Mouse (Mus musculus) layer of hippocampus, adult 11-12 months (tissue): ENCODE measurements around the gene Slc17a6.

Experiments used
- DNase-seq: peaks from one replicate; pipeline ENCODE4 v3.0.0; 2022; ENCODE audit warnings: low spot score

The Slc17a6 gene

DNA sequence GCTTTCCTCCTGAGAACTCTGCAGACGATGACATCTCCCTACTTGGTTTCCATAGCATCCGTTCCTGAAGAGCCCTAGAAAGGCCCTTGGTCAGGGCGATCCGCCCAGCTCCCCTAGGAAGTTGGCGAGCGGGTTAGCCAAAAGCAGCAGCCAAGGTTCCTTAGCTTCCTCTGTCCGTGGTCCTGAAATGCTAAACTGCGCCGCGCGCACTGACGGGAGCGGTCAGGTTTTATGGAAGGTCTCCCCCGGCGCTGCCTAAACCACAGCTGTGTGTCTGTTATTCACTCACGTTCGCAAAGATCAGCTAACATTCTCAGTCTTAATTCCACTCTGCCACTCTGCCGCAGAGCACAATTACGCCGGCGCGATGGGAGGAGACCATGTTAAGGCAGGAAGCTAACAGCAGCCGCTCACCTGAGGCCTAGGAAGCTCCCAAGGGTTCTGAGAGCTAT lies at the start of gene Slc17a6:
Gene Slc17a6 (plus strand): TSS at position 313 of the 452 bp plus-strand sequence.
- peak; percentile 32 for DNase-seq

DNA sequence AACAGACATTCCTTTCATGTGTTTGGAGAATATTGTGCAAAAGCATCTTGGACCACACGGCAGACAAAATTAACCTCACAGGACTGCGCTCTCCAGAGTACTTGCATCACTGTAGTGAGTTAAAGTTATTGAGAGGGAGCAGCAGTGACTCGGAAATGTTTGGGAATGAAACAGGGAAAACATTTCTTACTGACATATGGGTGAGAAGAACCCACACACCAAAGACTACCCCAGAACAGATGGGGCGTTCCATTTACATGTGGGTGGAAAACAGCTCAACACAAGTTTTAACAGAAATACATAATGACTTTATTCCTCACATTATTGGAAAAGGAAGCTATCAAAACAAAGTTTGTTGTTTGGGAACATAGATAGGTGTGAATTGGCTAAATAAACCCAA lies 21.8 kb upstream of the Slc17a6 start:
- DNase-seq: peak; percentile 36

DNA sequence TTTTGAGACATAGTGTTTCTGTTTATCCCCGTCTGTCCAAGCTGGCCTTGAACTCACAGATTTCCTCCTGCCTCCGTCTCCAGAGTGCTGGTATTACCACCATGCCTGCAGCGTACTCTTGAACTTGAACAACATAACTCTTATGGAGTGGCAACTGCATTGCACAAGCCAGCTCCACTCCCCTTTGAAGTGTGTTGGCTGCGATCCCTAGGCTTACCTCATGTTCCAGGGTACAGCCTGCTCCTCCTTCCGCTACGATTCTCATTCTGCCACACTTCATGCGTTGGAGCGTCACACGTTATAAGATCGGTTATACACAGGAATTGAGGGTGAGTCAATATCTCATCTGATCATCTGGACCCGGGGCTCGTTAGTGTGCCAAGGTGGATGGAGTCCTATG lies 18.1 kb upstream of the Slc17a6 start:
- no peak for DNase-seq

DNA sequence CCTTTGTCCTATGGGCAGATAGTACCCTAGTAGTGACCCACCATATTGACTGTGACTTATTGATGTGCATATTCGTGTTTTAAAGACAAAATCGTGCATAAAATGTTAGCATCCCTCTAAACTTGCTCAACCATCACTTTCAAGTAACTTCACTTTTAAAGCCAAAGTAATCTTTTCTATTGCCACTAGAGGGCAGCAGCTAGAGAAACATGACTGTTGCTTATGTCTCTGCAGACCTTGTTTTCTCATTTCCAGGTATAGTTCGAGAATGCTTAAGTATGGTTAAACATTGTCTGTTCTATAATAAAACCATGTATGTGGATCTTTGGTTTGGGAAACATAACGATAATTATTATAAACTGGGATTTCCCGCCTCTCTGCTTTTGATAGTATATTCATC lies 7.4 kb upstream of the Slc17a6 start:
- DNase-seq: no peak

DNA sequence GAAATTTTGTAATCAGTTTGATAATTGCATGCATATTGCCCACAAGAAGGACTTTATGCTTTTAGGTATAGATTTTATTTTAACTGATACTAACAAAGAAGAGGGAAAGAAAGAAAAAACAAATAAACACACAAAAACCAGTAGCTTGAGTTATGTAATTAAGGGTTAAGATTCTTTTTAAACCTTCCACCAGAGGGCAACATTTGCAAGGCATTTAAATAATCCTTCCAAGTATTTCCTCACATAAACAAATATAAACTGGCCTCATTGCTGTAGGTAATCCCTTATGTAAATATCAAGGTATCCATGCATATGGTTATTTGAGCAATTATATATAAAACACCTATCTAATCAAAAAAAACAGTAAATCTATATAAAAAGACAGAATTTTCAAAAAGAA lies 3.9 kb upstream of the Slc17a6 start:
- no peak for DNase-seq

DNA sequence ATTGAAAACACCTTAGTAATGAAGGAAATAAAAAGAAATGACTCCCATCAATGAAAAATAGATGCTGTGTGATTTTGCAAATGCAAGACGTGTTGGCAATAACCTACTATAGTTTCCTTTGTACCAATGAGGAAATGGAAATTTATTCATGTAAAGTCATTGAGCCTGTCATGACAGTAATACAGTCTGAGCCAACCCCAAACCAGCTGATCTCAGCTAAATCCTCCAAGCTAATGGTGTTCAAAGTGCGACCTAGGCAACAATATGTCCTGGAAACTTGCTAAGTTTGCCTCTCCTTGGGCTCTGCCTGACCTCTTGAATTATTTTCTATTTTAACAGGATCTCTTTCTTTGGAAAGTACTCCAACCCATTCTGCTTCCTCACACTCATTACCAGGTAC lies 3.4 kb upstream of the Slc17a6 start:
- DNase-seq: no peak

DNA sequence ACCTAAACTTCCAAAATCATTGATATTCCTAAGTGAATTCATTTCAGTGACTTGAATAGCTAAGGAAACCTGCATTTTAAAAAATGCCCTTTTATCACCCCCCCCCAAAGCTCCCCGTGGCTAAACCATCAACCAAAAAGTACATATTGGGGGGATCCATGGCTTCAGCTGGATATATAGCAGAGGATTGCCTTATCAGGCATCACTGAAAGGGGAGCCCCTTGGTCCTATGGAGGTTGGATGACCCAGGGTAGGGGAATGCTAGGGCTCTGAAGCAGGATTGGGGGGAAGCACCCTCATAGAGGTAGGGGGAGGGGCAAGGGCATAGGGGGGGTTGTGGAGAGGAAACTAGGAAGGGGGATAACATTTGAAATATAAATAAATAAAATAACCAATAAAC lies 1.8 kb upstream of the Slc17a6 start:
- no peak for DNase-seq

DNA sequence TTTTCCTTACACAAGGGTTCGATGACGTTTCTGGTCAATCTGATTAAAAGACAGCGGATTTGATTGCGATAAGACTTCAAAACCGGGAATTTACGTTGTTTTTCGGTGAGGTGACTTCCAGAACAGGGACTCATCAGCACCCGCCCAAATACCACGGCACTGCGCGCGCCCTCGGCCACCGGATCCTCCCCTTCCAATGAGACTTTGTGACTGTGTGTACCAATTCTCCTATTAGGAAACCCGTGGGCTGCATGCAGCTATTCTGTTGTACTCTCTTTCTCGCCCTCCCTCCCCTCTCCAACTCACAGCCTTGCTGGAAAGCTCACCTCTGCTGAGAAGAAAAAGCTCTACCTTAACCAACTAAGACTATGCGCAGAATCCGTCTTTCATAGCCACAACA lies 390 bp downstream of the Slc17a6 start:
- no peak for DNase-seq

DNA sequence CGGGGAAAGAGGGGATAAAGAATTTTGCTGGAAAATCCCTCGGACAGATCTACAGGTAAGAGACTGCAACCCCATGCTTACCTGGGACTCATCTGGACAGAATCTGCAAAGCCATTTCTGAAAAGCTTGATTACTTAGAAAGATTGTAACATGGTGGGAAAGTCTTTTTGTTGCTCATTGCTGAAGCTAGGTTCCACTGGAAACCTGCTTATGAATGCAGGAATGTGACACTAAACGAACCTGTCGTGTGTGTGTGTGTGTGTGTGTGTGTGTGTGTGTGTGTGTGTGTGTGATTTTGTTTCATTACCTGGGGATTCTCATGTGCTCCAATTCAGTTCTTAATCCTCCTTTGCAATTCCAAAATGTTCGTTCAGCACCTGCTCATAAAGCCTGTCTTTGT lies 860 bp downstream of the Slc17a6 start:
- DNase-seq: no peak

DNA sequence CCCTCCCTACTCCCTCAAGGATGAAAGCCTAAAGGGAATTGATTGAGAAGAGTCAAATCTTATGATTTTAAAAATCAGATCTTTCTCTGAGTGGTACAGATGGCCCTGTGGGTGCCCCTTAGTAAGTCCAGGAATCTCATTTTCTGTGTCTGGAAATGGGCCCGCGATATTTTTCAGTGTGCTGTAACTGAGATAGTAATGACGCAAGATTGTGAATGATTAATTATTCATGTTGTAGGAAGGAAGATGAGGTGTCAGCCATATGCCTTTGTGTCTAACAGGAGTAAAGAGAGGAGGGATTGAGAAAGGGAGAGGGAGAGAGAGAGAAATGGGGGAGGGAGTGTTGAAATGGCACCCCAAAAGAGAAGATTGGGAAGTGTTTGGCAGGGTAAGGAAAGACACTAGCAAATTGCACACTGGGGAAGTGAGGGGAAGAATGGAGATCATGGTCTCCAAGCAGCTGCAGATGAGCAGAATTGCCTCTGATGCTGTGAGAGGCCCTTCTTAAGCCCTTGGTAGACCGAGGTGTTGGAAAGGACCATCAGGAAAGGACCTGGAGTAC lies 2.6 kb downstream of the Slc17a6 start:
- DNase-seq: no peak

DNA sequence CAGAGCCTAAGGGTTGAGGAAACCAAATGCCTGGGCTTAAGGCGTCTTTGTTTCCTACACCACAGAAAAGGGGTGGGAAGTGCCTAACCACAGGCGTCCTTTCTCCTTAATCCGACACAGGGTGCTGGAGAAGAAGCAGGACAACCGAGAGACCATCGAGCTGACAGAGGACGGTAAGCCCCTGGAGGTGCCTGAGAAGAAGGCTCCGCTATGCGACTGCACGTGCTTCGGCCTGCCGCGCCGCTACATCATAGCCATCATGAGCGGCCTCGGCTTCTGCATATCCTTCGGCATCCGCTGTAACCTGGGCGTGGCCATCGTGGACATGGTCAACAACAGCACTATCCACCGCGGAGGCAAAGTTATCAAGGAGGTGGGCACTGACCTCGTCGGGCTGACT lies 3.4 kb downstream of the Slc17a6 start:
- DNase-seq: no peak

DNA sequence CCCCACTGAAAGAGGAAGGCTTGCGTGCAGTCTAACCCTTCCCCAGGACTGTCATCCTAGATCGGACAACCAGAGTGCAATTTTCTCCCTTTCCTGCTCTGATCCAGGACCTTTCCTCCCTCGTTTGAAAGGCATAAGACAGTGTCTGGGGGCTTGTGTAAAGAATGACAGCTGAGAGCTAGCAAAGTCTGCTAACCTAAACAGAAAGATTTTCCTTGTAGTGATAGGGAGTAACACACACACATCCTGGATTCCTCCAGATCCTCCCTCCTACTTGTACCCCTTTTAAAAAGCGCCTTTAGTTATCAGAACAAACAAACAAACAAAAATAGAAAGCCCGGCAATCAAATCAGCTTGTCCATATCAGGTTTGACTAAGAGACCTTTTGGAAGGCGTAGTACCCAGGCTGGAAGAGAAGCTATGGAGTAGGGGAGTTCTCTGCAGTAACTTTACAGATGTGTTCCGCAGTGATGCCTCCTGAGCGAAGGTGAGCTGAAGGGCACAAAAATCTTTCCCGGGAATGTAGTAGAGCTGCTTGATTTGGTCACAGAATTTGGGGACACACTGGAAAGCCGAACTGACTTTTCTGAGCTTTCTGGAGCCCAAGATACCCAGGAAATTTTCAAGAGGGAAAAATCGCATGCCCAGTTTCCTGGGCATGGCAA lies 3.9 kb downstream of the Slc17a6 start:
- DNase-seq: no peak

DNA sequence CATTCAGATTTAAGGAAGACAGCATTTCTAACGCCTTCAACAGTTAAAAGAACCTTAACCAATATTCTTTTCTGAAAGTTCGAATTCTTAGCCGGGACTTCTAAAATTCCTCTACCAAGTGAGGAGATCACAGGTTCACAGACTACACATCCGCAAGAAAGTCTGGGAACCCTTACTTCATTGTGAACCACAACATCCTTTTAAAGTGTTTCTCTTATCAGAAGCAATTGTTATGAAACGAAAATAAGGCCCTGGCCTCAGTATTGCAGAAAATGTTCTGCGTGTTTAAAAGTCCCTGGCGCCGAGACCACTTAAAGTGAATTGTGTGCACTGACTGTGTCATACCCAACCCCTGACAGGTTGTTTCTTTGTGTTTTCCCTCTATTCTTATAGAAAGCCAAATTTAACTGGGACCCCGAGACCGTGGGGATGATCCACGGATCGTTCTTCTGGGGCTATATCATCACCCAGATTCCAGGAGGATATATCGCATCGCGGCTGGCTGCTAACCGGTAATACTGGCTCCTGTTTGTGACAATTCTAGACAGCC lies 4.7 kb downstream of the Slc17a6 start:
- DNase-seq: no peak

DNA sequence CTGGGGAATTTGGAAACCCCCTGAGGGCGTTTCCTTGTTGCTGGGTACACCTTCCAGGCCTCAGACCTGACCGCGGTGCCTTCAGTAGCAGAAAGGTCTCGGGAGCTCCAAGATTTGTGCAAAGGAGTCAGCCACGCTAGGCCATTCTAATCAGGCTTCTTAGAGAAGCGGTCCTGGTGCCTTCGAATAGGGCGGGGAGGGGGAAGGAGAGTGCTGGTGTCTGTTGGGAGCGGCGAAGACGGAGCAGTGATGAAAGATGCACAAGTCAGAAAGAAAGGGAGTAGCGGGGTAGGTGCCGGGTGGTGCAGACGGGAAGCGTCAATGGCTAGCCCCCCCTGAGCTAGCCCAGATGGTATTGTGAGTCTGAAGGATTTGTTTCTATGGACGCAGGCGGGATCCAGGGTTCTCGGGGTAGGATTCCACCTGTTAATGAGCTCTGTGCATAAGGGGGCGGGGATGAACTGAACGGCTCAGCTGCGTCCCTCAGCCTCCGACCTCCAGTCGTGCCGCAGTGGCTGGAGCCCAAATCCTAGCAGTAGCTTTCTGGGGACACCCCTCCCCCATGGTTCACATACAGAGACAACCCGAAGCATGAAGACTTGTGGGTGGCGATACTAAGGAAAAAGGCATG lies 5.3 kb downstream of the Slc17a6 start:
- no peak for DNase-seq

DNA sequence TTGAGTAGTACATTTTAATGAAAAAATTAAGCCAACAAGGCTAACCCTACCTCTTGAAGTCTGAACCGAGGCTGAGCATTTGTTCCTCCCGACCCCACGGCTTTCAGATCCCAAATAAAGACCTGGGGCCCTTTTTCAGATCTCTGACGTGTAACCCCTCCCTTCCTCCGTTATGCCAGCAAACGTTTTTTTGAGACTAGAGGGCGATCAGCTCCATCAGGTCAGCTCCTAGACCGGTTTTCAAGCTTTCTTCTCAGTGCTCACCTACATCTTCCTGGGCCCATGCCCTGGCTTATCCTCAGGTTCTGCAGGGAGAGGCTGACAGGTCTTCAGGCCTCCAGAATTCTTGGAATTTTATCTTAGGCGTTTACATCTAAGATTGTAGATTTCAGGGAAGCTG lies 5.9 kb downstream of the Slc17a6 start:
- no peak for DNase-seq

DNA sequence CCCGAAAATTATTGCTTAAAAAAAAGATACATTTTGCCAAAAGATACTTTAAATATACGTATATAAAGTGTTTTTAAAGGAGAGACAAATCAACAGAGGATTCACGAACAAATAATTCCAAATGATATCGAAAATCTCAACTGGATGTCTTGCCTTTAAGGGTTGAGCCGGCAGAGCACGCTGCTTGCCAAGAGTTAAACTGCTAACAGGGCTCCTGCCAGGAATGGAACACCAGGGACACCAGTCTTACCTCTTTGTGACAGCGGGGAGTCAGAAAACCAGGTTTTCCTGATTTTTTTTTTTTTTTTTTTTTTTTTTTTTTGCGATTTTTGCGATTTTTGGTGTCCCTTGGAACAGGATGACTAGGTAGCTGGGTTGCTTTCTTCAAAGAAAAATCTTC lies 6.5 kb downstream of the Slc17a6 start:
- DNase-seq: no peak

DNA sequence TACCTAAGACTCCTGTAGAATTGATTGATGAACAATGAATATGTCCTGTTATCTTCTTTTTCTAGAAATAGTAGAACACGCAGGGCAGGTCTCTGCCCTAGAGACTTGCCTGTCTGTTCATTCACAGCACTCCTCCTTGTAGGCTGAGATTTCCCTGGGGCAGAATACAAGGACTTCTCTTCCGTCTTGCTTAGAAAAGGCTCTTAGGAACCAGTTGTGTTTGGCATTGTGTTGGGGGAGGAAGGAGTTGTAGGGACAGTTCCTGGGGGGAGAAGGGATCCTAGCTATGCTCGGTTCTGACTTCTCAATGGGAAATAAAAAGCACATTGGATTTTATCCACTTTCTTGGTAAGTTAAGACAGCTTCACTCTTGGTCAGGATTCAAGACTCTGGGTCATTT lies 7.4 kb downstream of the Slc17a6 start:
- DNase-seq: no peak

DNA sequence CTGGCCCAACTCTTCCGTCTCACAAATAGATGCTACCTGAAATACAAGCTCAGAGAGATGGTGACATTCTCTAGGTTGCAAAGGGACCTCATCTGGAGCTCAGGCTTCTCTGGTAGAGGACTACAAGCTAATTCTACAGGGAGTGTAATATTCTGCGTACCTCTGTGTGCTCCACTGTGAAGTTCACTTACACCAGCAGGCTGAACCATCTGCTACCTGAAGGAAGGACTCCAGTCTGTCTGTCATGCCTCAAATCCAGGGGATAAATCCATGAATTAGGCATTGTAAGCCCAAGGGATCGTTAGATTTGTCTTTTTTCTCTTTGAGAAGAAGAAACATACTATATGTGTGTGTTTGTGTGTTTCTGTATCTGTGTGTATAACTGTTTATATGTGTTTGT lies 9.4 kb downstream of the Slc17a6 start:
- no peak for DNase-seq

DNA sequence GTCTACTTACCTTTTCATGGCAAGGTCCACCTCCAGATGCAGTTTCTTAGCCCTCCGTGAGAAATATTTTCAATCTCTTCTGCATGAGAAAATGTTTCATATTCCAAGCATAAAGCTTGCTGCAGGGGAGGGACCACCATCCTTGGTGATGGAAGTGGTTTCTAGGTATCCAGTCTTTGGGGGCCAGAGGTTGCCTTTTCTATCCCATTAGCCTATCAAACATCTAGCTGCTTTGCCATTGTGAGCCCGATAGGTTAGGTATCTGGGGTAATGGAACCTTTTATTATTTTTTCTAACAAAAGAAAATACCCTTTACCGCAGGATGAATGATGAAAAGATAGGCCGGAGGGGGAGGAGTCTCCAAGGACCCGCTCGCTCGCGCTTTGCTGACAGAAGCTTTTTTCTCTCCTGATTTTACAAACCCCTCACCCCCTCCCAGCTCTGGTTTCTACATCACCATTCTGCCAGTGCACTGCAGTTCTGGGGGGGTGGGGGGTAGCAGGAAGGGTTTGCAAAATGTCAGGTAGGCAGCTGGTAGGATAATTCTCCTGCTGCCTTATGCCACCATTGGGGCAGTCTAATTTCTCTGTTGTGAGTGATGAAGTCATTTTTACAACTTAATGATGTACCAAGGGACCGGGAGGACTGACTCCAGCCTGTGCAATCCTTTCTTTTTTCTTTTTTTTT lies 10.9 kb downstream of the Slc17a6 start:
- no peak for DNase-seq

DNA sequence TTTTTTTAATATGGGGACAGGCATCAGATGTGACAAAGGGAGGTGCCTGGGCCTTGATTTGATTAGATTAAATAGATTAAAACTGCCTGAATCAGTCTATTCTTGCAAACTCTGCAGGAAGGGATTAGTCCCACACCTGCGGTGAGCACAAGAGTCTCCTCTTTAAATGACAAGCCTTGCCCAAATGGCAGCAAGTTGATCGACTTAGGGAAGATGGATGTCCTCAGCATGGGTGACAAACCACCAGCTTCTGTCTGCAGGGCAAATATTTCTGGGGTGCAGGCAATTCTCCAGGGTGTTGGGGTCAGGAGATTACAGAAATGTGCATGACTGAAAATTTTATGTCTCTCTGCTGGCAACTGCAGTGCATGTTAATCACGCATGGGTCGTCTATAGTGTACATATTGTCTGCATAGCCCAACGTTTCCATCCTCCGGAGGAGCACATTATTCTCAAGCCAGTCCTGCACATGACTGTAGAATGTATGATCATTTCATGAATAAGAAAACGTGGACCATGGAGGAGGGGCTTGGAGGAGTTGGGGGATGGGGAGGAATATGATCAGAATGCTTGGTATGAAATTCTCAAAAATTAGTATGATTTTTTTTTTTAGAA lies 11.5 kb downstream of the Slc17a6 start:
- no peak for DNase-seq

DNA sequence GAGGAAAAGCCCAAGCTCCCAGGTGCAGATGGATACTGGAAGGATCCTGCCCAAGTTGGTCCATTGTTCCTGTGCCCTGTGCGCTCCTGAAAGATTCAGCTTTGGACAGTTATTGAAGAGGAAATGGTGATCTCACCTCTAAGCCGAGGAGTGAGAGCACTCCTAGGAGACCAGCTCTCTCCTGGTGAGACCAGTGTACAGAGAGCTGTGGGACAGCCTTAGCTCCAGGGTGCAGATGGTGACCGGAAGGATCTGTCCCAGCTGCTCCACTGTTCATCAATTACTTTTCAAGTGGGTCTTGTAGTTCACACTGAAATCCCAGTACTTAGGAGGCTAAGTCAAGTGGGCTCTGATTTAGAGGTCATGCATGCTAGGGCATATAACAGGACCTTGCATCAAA lies 35.3 kb downstream of the Slc17a6 start:
- no peak for DNase-seq

DNA sequence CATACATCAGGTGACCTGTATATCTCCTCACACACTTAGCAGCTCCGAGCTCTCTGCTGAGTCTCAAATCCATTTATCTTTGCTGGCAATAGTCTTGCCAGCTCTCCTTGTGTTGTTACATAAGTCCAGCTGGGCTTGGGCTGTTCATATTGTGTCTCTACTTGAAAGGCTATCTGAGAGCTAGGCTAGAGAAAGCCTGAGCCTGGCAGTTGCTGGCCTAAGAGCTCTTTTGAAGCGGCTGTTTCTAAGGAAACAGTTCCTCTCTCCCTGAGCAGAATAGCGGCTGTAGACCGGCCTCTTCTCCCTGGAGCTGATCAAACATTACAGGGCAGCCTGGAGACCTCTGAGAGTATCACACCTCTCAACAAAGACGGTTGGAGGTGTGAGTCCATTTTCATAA lies 40.6 kb downstream of the Slc17a6 start:
- no peak for DNase-seq
